Mouse (Mus musculus): ENCODE measurements around the gene Kcnh1. TPM values are rescaled to one million over a fixed set of nuclear protein-coding genes. Genes with fewer than 3 reads are reported as not detected.

The Kcnh1 gene
- polyA plus RNA-seq, 1 experiment from 2014 or later, result 1.4 TPM

DNA sequence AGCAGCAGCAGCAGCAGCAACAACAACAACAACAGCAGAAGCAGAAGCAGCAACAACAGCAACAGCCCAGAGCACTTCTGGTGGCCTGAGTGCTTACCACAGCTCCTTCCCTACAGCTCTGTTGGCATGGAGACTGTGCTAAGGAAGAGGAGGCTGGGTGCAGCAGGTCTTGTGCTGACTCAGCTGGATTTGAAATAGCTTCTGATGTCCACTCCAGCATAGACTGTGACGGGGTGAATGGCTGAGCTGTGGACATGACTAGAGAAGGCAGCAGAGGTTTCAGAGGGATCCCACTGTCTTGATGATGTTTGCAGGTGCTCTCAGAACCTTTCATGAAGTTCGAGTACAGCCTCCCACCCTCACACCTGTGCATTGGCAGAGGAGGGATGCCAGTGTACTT is 113.0 kb downstream of the Kcnh1 start:
- no peak overlapping the region for H3K9ac ChIP-seq
- no peaks in the 10 kb centered on the region for H3K9me3 ChIP-seq
- H3K27me3 ChIP-seq, result no peaks in the 10 kb centered on the region
- no peak overlapping the region for H3K4me2 ChIP-seq
- ATAC-seq (ENCODE audit: borderline replicate concordance, extremely low read depth, low FRiP score, low TSS enrichment), result no peak
- H3K4me1 ChIP-seq, result peaks cover 16% of the 10 kb centered on the region
- H3K4me3 ChIP-seq, result no peak overlapping the region
- WGBS, result 59% methylated on average over 2 of the region's 2 CpGs
- no peaks in the 10 kb centered on the region for H3K36me3 ChIP-seq
- H3K27ac ChIP-seq, result no peak overlapping the region

DNA sequence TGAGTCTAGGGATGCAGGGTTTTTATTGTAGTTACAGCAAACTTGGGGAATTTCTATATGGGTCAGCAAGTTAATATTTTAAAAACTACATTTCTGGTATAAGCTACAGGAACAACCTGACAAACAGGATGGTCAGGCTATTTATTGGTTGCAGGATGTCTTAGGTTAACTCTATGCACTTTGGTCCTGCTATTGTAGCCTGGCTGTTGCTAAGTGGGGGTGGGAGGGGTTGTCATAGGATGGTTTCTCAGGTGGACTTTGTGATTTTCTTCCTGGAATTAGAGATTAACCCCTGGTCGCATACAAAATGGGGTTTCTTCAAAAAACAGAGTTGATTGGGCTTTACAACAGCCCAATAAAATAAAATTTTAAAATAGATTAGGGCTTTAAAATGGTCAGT is 114.6 kb downstream of the Kcnh1 start:
- no peak overlapping the region for H3K4me3 ChIP-seq
- H3K27me3 ChIP-seq, result no peaks in the 10 kb centered on the region
- ATAC-seq (ENCODE audit: borderline replicate concordance, extremely low read depth, low FRiP score, low TSS enrichment), result no peak
- no peak overlapping the region for H3K9ac ChIP-seq
- 86% methylated on average over 1 of the region's 1 CpGs for WGBS
- no peaks in the 10 kb centered on the region for H3K9me3 ChIP-seq
- no peak overlapping the region for H3K4me2 ChIP-seq
- no peak overlapping the region for H3K27ac ChIP-seq
- peaks cover 6% of the 10 kb centered on the region; the same call in 1 of the 2 replicates for H3K4me1 ChIP-seq
- H3K36me3 ChIP-seq, result no peaks in the 10 kb centered on the region

DNA sequence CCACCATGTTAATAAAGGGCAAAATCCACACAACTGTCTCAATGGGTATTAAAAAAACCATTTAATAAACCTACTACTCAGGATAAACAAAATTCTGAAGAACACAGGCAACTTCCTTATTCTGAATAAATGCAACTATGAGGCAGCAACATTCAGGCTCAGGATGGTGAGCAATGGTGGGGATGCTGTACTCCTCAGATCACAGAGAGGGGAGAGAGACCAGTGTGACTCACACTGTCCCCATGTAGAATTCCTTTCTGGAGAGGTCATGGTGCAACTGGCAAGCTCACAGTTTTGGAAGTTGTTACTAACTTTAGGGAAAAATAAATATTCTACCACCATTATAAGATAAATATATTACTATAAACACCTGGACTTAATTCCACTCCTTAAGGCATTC is 116.5 kb downstream of the Kcnh1 start:
- H3K4me2 ChIP-seq, result no peak overlapping the region
- H3K4me3 ChIP-seq, result no peak overlapping the region
- no peak overlapping the region for H3K27ac ChIP-seq
- no peak overlapping the region for H3K9ac ChIP-seq
- no peak for ATAC-seq (ENCODE audit: borderline replicate concordance, extremely low read depth, low FRiP score, low TSS enrichment)
- no peaks in the 10 kb centered on the region for H3K27me3 ChIP-seq
- no peaks in the 10 kb centered on the region for H3K36me3 ChIP-seq
- H3K4me1 ChIP-seq, result peaks cover 8% of the 10 kb centered on the region; the same call in 1 of the 2 replicates
- H3K9me3 ChIP-seq, result no peaks in the 10 kb centered on the region

DNA sequence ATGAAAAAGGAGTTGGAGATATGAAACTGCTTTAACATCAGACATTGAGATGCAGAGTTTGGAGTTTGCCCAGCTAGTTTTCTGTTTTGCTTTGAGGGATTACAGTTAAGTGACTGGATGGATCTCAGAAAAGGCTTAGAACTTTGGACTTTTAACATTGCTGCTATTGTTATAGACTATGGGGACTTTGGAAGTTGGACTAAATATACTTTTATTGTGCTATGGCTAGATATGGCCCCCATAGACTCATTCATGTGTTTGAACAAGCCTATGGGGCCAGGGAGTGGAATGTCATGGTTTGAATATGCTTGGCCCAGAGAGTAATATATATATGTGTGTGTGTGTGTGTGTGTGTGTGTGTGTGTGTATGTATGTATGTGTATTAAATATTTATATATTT is 120.7 kb downstream of the Kcnh1 start:
- Histone ChIP-seq H3K27ac (no peak overlapping the region), H3K9ac (no peak overlapping the region), H3K4me3 (no peak overlapping the region), H3K36me3 (no peaks in the 10 kb centered on the region), H3K27me3 (no peaks in the 10 kb centered on the region), H3K9me3 (no peaks in the 10 kb centered on the region), H3K4me1 (peaks cover 23% of the 10 kb centered on the region), H3K4me2 (no peak overlapping the region)
- no peak for ATAC-seq (ENCODE audit: borderline replicate concordance, extremely low read depth, low FRiP score, low TSS enrichment)

DNA sequence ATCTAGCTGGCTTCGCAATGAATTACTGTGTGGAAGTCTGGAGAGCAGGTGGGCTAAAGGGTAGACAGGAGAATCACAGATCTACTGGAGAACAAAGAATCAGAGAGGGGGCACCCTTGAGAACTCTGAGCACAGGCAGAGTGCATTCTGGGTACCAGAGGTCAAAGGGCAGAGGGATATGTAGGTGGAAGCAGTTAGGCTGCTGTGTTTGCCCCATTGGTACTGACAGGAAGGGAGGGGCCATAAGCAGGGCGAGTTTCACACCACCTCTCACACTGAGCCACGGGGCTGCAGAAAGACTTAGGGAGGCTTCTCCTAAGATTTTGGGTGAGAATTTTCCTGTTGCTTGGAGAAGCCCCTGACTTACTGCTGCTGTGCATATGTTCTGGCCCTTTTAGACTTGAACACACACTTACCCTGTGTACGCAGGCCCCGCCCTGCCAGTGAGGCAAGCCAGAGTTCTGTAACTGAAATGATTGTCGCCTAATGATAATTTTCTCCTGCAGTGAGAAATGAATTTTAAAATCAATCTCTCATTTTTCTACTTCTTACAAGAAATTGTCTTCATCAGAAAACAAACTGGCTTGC is 121.4 kb downstream of the Kcnh1 start:
- ATAC-seq (ENCODE audit: borderline replicate concordance, extremely low read depth, low FRiP score, low TSS enrichment), result no peak
- no peak overlapping the region for H3K4me2 ChIP-seq
- no peaks in the 10 kb centered on the region for H3K27me3 ChIP-seq
- H3K4me1 ChIP-seq, result peaks cover 23% of the 10 kb centered on the region
- H3K9ac ChIP-seq, result no peak overlapping the region
- no peaks in the 10 kb centered on the region for H3K36me3 ChIP-seq
- 59% methylated on average over 6 of the region's 6 CpGs for WGBS
- H3K9me3 ChIP-seq, result no peaks in the 10 kb centered on the region
- H3K27ac ChIP-seq, result no peak overlapping the region
- H3K4me3 ChIP-seq, result no peak overlapping the region

DNA sequence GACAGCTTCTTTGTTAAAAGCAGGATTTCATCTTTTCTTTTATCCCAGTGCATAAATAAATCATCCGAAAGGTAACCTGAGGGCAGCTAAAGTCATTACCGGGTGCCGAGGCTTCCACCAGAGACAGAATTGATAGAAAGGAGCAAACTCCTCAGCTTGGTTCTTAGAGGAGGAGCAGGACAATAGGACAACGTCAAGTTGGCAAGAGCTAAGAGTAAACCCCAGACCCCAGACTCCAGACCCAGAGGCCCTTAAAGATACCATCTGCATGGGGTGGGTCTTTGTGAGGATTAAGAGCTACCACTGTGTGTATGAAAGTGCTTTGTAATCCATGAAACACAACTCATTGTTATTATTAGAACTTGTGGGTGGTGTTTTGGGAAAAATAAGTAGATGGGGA is 121.9 kb downstream of the Kcnh1 start:
- H3K36me3 ChIP-seq, result no peaks in the 10 kb centered on the region
- no peak overlapping the region for H3K27ac ChIP-seq
- no peak overlapping the region for H3K9ac ChIP-seq
- WGBS, result 46% methylated on average over 4 of the region's 4 CpGs
- peaks cover 23% of the 10 kb centered on the region for H3K4me1 ChIP-seq
- no peak for ATAC-seq (ENCODE audit: borderline replicate concordance, extremely low read depth, low FRiP score, low TSS enrichment)
- no peak overlapping the region for H3K4me3 ChIP-seq
- no peaks in the 10 kb centered on the region for H3K9me3 ChIP-seq
- no peak overlapping the region for H3K4me2 ChIP-seq
- H3K27me3 ChIP-seq, result no peaks in the 10 kb centered on the region

DNA sequence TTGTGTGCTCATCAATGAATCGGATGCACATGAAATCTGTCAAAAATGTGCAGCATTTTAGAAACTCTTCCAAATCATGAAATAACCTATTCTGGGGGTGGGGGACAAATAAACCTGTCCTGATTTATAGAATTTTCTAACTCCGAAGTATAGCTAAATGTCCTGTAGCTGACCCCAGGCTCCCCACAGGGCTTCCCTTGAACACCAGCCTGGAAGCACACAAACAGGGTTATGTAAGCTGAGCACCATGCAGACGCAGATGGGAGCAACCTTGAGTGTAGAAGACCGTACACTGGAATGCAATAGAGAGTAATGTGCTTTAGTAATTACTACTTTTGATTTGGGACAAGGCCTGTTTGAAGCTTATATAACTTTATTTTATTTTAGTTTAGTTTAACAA is 122.4 kb downstream of the Kcnh1 start:
- Histone ChIP-seq H3K4me3 (no peak overlapping the region), H3K36me3 (no peaks in the 10 kb centered on the region), H3K4me2 (no peak overlapping the region), H3K27me3 (no peaks in the 10 kb centered on the region), H3K4me1 (peaks cover 23% of the 10 kb centered on the region), H3K9me3 (no peaks in the 10 kb centered on the region), H3K27ac (peak overlapping the region; percentile 19; the same call in 1 of the 2 replicates), H3K9ac (no peak overlapping the region)
- WGBS, result 63% methylated on average over 4 of the region's 4 CpGs
- no peak for ATAC-seq (ENCODE audit: borderline replicate concordance, extremely low read depth, low FRiP score, low TSS enrichment)

DNA sequence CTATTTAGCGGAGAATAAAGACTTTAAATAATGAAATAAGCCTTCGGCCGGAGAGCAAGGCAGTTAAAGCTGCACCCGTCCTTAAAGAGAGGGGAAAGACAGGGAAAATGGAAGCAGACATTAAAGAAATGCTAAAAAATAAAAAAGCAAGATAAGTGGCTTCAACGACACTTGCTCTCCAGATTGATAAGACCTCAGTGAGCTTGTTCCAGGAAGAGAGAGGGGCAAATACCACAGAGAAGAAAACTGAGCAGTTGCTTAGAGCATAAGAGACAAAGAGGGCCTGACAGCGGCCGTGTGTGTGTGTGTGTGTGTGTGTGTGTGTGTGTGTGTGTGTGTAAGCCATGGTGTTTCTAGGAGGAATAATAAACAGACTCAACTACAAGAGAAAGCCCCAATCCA is 123.0 kb downstream of the Kcnh1 start:
- Histone ChIP-seq H3K27ac (peak overlapping the region; percentile 19; the same call in 1 of the 2 replicates), H3K27me3 (no peaks in the 10 kb centered on the region), H3K9me3 (no peaks in the 10 kb centered on the region), H3K9ac (no peak overlapping the region), H3K4me2 (no peak overlapping the region), H3K36me3 (no peaks in the 10 kb centered on the region), H3K4me1 (peaks cover 23% of the 10 kb centered on the region), H3K4me3 (no peak overlapping the region)
- ATAC-seq (ENCODE audit: borderline replicate concordance, extremely low read depth, low FRiP score, low TSS enrichment), result no peak
- WGBS, result 30% methylated on average over 7 of the region's 7 CpGs

DNA sequence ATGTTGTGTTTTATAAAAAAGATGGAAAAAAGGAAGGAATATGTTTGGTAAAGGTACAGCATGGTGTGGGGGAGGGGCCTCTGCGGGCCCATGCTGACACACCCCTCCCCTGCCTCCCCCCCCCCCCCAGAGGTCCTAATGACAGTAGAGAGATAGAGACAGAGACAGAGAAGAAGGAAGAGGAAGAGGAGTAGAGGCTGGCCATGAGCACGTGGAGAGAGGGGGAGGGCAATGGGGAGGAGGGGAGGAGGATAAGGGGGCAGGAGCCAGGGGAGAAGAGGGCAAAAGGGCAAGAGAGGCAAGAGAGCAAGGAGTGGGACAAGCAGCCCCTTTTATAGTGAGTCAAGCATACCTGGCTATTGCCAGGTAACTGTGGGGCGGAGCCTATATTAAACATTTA is 123.5 kb downstream of the Kcnh1 start:
- ATAC-seq (ENCODE audit: borderline replicate concordance, extremely low read depth, low FRiP score, low TSS enrichment), result 0 out of 2 replicates have a peak, but pooled peaks have one; percentile 19
- peaks cover 23% of the 10 kb centered on the region for H3K4me1 ChIP-seq
- H3K9ac ChIP-seq, result no peak overlapping the region
- no peaks in the 10 kb centered on the region for H3K9me3 ChIP-seq
- no peak overlapping the region for H3K4me3 ChIP-seq
- H3K27ac ChIP-seq, result no peak overlapping the region
- 36% methylated on average over 3 of the region's 3 CpGs for WGBS
- no peaks in the 10 kb centered on the region for H3K27me3 ChIP-seq
- no peaks in the 10 kb centered on the region for H3K36me3 ChIP-seq
- H3K4me2 ChIP-seq, result no peak overlapping the region

DNA sequence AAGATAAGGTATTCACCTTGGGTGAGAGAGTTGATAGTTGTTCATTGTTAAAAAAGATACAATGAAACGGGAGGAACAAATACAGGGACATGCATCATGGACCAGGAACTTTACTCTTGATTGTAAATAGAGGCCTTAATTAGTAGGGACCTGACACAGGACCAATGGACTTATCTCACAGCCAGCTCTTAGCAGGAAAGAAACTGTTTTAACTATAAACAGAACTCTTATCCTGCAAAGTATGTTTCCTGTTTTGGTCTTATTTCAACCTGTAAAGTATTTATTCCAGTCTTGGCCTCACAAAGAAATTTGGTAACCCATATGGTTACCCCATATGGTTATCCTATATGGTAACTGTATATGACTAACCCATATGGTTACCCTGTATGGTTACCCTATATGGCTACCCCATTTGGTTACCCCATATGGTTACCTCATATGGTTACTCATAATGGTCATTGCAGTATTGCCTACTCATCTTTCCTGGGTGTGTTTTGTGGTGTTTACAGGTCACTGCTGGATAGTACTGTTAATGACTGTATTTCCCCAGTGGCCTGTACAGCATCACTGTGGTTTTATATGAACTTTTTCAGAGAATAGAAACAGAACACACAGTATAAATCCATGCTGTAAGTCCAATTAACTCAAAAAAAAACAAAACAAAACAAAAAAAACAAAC is 125.0 kb downstream of the Kcnh1 start:
- Histone ChIP-seq H3K27ac (no peak overlapping the region), H3K9me3 (no peaks in the 10 kb centered on the region), H3K4me2 (no peak overlapping the region), H3K9ac (no peak overlapping the region), H3K27me3 (no peaks in the 10 kb centered on the region), H3K4me1 (peaks cover 23% of the 10 kb centered on the region), H3K4me3 (no peak overlapping the region), H3K36me3 (no peaks in the 10 kb centered on the region)
- no peak for ATAC-seq (ENCODE audit: borderline replicate concordance, extremely low read depth, low FRiP score, low TSS enrichment)
- WGBS, result 52% methylated on average over 1 of the region's 1 CpGs

DNA sequence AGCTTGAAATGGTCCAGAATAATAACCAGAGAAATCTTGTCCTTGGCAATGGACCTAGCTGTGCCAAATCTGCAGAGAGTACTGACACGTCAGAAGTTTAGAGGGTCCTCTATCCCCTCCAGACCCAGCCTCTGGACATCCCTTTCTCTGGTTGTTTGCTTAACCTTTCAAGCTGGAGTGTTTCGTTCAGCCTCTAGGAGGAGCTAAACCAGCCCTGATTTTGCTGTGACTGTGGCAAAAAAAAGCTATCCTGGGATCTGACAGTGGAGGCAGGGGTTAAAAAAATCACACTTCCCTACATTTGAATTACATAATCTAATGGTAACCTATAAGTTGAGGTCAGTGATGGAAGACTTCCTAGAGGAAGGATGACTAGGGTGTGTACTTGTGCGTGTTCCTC is 133.6 kb downstream of the Kcnh1 start:
- H3K4me3 ChIP-seq, result no peak overlapping the region
- H3K9ac ChIP-seq, result no peak overlapping the region
- no peak overlapping the region for H3K4me2 ChIP-seq
- WGBS, result 32% methylated on average over 3 of the region's 3 CpGs
- no peaks in the 10 kb centered on the region for H3K9me3 ChIP-seq
- no peaks in the 10 kb centered on the region for H3K27me3 ChIP-seq
- H3K4me1 ChIP-seq, result peaks cover 3% of the 10 kb centered on the region
- no peaks in the 10 kb centered on the region for H3K36me3 ChIP-seq
- H3K27ac ChIP-seq, result no peak overlapping the region
- no peak; the same call in 1 of the 2 replicates for ATAC-seq (ENCODE audit: borderline replicate concordance, extremely low read depth, low FRiP score, low TSS enrichment)

DNA sequence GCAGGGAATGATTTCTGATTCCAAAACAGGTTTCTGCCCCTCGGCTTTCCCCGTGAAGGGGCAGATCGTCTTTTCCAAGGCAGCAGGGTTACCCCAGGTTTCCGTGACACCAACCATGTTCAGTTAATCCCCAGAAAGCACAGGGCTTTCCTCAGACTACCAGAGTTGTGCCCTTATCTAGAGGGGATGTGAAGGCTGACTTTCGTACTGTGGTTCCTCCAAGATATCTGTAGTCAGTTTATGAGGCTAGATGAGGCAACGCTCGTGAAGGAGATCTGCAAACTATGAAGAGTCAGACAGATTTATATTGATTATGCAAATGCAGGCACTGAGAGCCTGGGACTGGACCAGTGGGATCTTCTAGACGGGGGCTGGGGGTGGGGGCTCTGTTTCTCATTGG is 136.5 kb downstream of the Kcnh1 start:
- WGBS, result 87% methylated on average over 8 of the region's 8 CpGs
- Histone ChIP-seq H3K9ac (no peak overlapping the region), H3K27me3 (no peaks in the 10 kb centered on the region)

More for the DNA sequence above, 136.5 kb downstream of the Kcnh1 start:
- Histone ChIP-seq H3K4me2 (no peak overlapping the region), H3K36me3 (no peaks in the 10 kb centered on the region), H3K4me1 (peaks cover 3% of the 10 kb centered on the region), H3K4me3 (no peak overlapping the region), H3K27ac (no peak overlapping the region), H3K9me3 (no peaks in the 10 kb centered on the region)
- no peak for ATAC-seq (ENCODE audit: borderline replicate concordance, extremely low read depth, low FRiP score, low TSS enrichment)

Measured in lung, embryonic 15.5 days (tissue).